Mouse (Mus musculus): Measurements from ENCODE around the gene Klra10.
"Not testable (repeated sequence)": the region's sequence is repeated elsewhere in the genome, so short reads cannot be mapped to it uniquely, and the experiment has no call there.

Klra10 gene

DNA sequence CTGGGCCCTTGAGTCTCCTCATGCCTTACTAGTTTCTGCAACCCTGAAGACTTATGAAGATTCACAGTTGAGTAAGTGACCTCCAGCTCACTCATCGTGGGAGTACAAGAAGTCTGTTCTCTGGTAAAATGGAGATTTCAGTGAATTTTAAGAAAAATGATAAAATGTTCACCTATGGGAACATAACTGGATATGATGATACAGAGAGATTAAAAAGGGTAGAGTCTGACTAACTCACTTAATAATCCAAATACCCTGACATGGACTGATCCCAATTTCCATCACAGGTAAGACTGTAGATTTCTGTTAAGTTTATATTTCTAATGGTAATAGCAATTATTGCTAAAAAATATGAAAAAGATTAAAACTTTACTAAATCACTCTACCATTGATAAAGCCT, at the start of gene Klra10:
Gene Klra10, minus strand, starts transcription at position 101 of the 400 bp plus-strand sequence.
- not testable (repeated sequence) for DNase-seq (ENCODE audit: low read depth, low spot score)

DNA sequence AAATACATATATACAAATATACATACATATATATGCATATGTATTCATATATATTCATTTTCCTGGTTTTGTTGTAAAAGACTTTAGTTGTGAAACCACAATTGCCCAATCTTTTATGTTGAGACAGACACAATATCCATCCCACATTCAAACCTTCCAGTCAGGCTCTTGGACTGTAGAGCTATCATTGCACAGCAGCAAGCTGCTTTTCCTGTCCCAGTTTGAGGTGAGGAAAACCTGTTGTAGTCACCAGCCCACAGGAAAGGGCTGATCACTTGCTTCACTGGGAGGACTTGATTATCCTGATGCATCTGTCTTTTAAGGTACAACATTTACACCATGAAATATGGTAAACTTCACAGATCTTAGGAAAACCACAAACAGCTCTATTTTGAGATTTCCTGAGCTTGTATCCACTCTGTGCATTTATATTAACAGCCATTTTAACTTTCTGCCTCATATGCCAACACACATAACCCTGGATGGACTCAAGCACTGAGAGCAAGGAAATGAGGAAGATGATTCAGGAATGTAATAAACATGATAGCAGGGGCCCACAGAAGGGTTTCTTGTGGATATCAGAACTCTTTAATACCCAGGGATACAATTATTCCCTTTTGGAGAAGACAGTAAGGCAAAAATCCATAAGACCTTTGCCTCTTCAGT, 6.4 kb upstream of the Klra10 start:
- no peak for DNase-seq (ENCODE audit: low read depth, low spot score)

- DNase-seq (ENCODE audit: low read depth, low spot score): no peak
Measured at GRCm38 (mm10) chr6:130255326-130255725, 26.4 kb downstream of the Klra10 start.

DNA sequence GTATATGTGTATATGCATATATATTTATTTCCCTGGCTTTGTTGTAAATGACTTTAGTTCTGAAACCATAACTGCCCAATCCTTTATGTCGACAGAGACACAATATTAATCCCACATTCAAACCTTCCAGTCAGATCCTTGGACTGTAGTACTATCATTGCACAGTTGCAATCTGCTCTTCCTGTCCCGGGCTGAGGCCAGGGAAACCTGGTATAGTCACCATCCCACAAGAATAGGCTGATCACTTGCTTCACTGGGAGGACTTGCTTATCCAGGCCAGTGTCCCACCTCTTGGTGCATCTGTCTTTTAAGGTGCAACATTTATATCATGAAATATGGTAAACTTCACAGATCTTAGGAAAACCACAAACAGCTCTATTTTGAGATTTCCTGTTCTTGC, 44.2 kb downstream of the Klra10 start:
- no peak for DNase-seq (ENCODE audit: low read depth, low spot score)

DNA sequence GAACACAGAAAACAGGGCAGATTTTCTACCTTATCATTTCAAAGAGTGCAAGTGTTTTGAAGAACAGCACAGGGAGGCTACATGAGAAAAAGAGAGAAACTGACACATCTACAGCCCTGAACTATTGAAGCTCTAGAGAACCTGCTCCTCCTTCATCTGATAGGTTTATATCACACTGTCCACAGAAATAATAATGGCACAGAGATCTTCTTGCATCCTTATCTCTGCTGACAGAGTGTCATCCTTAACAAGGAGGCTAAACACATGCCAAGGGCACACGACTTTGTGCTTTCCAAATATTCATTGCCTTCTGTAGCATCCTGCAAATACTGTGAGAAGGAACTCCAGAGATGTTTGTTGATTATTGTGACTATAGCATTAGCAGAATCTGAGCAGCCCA, 45.1 kb downstream of the Klra10 start:
- DNase-seq (ENCODE audit: low read depth, low spot score): no peak

DNA sequence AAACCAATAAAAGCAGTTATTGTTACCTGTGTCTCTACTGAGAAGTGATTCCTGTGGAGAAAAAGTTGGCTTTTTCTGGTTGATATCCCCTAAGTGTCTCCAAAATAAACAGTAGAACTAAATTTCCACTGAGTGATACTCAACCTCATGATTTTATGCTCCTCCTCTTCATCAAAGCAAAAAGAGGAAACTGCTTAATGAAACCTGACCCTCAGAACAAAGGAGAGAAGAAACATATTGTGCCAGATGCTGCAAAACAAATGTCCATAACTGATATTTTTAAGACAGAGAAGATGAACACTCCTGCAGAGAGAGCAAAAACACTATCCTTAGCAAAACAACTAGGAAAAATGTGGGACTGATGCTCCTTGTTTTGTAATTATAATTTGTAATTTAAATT, 48.5 kb downstream of the Klra10 start, which contains the start of gene Klra7:
Gene Klra7, minus strand, starts transcription at position 101 of the 400 bp plus-strand sequence.
- DNase-seq (ENCODE audit: low read depth, low spot score): no peak

Measured in retina, adult 2 months (tissue).